Mouse (Mus musculus) megakaryocyte, embryonic 14.5 days (primary cell): Measurements from ENCODE around the gene Aarsd1.
"Not testable (repeated sequence)": the region's sequence is repeated elsewhere in the genome, so short reads cannot be mapped to it uniquely, and the experiment has no call there.

ENCODE experiments used
- FLI1 ChIP-seq: IDR thresholded peaks from 2 replicates; pipeline ENCODE4 v1.6.1; 2012; ENCODE audit warnings: low read length, inconsistent platforms, mixed read lengths
- GATA1 ChIP-seq: IDR thresholded peaks from 3 replicates; pipeline ENCODE4 v1.6.1; 2012; ENCODE audit warnings: mixed read lengths, low read length, inconsistent platforms, borderline replicate concordance

DNA sequence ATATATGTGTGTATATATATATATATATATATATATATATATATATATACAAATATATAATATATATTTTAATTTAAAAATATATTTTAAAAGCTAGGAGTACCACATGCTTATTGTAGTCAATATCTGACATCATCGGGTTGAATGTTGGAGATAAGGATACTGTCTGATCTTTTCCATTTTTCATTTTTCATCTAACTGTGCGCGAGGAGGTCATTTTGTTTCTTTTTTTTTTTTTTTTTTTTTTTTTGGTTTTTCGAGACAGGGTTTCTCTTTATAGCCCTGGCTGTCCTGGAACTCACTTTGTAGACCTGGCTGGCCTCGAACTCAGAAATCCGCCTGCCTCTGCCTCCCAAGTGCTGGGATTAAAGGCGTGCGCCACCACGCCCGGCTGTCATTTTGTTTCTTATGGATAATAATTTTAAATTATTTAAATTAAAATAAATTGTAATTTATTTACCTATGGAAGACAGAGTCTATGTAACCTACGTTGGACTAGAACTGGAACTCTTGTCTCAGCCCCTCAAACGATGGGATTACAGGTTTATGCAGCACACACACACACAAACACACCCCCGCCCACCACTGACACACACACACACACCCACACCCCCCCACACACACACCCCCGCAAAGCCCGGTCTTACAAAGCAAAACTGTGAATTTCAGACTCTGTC lies 24.2 kb upstream of the Aarsd1 start:
- TF ChIP-seq FLI1, GATA1: not testable (repeated sequence)
